Mouse (Mus musculus): ENCODE measurements around the gene Endog.

Gene Endog

GRCm38 (mm10) chr2:30211408-30212168, 40.3 kb downstream of the Endog start:
- DNase-seq (ENCODE audit: low spot score in 2 of 2): no peak

- DNase-seq (ENCODE audit: low spot score in 2 of 2): no peak
Measured at GRCm38 (mm10) chr2:30212169-30212545, 40.9 kb downstream of the Endog start.

- DNase-seq (ENCODE audit: low spot score in 2 of 2): no peak
Measured at GRCm38 (mm10) chr2:30212951-30213350, 41.7 kb downstream of the Endog start.

- no peak for DNase-seq (ENCODE audit: low spot score in 2 of 2)
Measured at GRCm38 (mm10) chr2:30214745-30215144, 43.5 kb downstream of the Endog start.

GRCm38 (mm10) chr2:30215493-30215892, 44.2 kb downstream of the Endog start:
- DNase-seq (ENCODE audit: low spot score in 2 of 2): no peak

GRCm38 (mm10) chr2:30216293-30216692, 45.0 kb downstream of the Endog start:
- DNase-seq (ENCODE audit: low spot score in 2 of 2): no peak

All from frontal cortex, postnatal 36 days (tissue).